Mouse (Mus musculus) ES-E14 (cell line): Measurements from ENCODE around the gene Nectin1. TPM values are rescaled to one million over a fixed set of nuclear protein-coding genes. Genes with fewer than 3 reads are reported as not detected.

Experiments
- DNase-seq: peaks from one replicate; pipeline ENCODE4 v3.0.0-alpha.2; 2013; ENCODE audit warnings: low read depth, low spot score
- H3K27ac ChIP-seq: 2 replicates; pipeline ENCODE4 v1.5.1; 2012; ENCODE audit warnings: low read depth, mild to moderate bottlenecking, low read length, moderate library complexity, mixed read lengths; ENCODE audit not compliant: poor library complexity, insufficient read depth, severe bottlenecking
- H3K36me3 ChIP-seq: 2 replicates; pipeline ENCODE4 v1.6.1; 2012; ENCODE audit warnings: mild to moderate bottlenecking, low read length, moderate library complexity, mixed read lengths; ENCODE audit not compliant: control insufficient read depth, poor library complexity, insufficient read depth, severe bottlenecking
- H3K4me1 ChIP-seq, 2 experiments: fragments of 150-350 bp in 1 of 2; sonication (generic) in 1 of 2; 2 replicates each; pipeline ENCODE4 v1.6.1; 2012; ENCODE audit warnings: low read length in 2 of 2, mild to moderate bottlenecking in 1 of 2, mixed read lengths in 1 of 2; ENCODE audit not compliant: control insufficient read depth in 2 of 2, insufficient read depth in 2 of 2, poor library complexity in 1 of 2
- H3K4me3 ChIP-seq, 2 experiments: fragments of 150-350 bp in 1 of 2; sonication (generic) in 1 of 2; 2 replicates each; pipeline ENCODE4 v1.5.1; 2012; ENCODE audit warnings: low read length in 2 of 2, low read depth in 1 of 2, mild to moderate bottlenecking in 1 of 2, mixed read lengths in 1 of 2; ENCODE audit not compliant: insufficient read depth in 1 of 2, poor library complexity in 1 of 2, severe bottlenecking in 1 of 2
- H3K9ac ChIP-seq: 2 replicates; pipeline ENCODE4 v1.6.1; 2012; ENCODE audit warnings: low read depth, mild to moderate bottlenecking, low read length, mixed read lengths; ENCODE audit not compliant: poor library complexity, insufficient read depth, severe bottlenecking
- H3K9me3 ChIP-seq: fragments of 150-350 bp; sonication (generic); 2 replicates; pipeline ENCODE4 v1.6.1; 2012; ENCODE audit warnings: low read depth, mild to moderate bottlenecking, low read length; ENCODE audit not compliant: control insufficient read depth, insufficient read depth
- CHD2 ChIP-seq: IDR thresholded peaks from 2 replicates; pipeline ENCODE4 v1.6.1; 2014; ENCODE audit warnings: mild to moderate bottlenecking, low read depth, low read length, inconsistent platforms
- HCFC1 ChIP-seq: IDR thresholded peaks from 2 replicates; pipeline ENCODE4 v1.6.1; 2012; ENCODE audit warnings: low read length, inconsistent platforms, borderline replicate concordance; ENCODE audit not compliant: insufficient read depth
- MAFK ChIP-seq: IDR thresholded peaks from 2 replicates; pipeline ENCODE4 v1.6.1; 2014; ENCODE audit warnings: mild to moderate bottlenecking, low read depth, low read length, inconsistent platforms; ENCODE audit not compliant: insufficient read depth
- ZC3H11A ChIP-seq: IDR thresholded peaks from 2 replicates; pipeline ENCODE4 v1.6.1; 2012; ENCODE audit warnings: low read depth, mild to moderate bottlenecking, inconsistent platforms, low read length, borderline replicate concordance
- ZNF384 ChIP-seq: IDR thresholded peaks from 2 replicates; pipeline ENCODE4 v1.6.1; 2012; ENCODE audit warnings: low read depth, low read length, inconsistent platforms
- in situ Hi-C, 2 experiments: fragments of 600-800 bp; cut with MboI; formaldehyde crosslinking; loops; one replicate each; pipeline ENCODE4 v1.15.1; 2025; ENCODE audit warnings: low sequenced_read_pairs in 2 of 2, inconsistent platforms in 1 of 2; ENCODE audit not compliant: unreplicated experiment in 2 of 2
- total RNA-seq: library from RNA; depleted of rRNA; stranded (reverse); fragments of 300-350 nt; gene quantifications from 2 replicates; pipeline ENCODE4 v1.2.3, GENCODE M21; 2012

The Nectin1 gene
- total RNA-seq, 1 experiment, result 12.9 TPM

DNA sequence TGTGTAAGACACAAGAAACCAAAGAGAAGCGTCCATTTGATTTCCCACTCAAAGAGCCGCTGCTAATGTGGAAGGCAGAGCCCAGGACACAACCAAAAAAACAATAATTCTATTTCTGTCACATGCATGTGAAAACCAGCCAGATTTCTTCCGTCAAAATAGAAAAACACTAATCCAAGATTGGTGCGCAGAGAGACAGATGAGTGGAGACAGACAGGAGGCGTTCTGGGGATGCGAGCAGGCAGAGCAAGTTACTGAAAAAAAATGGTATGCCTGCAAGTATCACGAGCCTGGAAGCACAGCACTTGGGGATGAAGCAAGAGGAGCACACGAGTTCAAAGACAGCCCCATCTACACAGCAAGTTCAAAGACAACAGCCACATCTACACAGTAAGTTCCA is 106.5 kb downstream of the Nectin1 start:
- DNase-seq, result no peak
- H3K4me1 ChIP-seq, result peaks cover 5 to 7% of the 10 kb centered on the region in 2 experiments; a peak in 2 of 4 replicates
- no peaks in the 10 kb centered on the region for H3K9me3 ChIP-seq
- in situ Hi-C loops, result no loop called here
- H3K4me3 ChIP-seq, result no peak overlapping the region
- no peak overlapping the region for H3K27ac ChIP-seq
- H3K36me3 ChIP-seq, result no peaks in the 10 kb centered on the region
- no peak overlapping the region for H3K9ac ChIP-seq
- TF ChIP-seq MAFK (no peak), HCFC1 (no peak), CHD2 (no peak), ZNF384 (no peak), ZC3H11A (no peak)

DNA sequence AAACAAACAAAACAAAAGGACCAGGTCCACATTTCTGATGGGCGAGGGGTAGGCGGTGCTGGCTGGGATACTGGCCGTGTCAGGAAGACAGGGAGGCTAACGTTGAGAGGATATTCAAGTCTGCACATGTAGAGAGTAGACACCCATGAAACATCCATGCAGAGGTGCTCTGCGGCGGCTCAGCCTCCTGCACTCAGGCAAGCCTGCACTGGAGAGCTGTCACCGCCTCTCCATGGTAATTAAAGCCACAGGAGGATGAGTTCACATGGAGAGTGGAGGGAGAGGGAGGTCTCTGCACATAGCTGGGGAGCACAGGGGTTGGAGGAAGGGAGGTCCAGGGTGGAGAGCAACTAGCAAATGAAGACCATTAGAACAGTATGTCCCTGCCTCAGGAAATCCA is 107.4 kb downstream of the Nectin1 start:
- no peak overlapping the region for H3K4me3 ChIP-seq
- H3K9me3 ChIP-seq, result no peaks in the 10 kb centered on the region
- H3K4me1 ChIP-seq, result peaks cover 3 to 5% of the 10 kb centered on the region in 2 experiments; a peak in 1 of 4 replicates
- DNase-seq, result no peak
- no peak overlapping the region for H3K27ac ChIP-seq
- TF ChIP-seq MAFK (no peak), ZNF384 (no peak), ZC3H11A (no peak), CHD2 (no peak), HCFC1 (no peak)
- no peaks in the 10 kb centered on the region for H3K36me3 ChIP-seq
- H3K9ac ChIP-seq, result no peak overlapping the region
- in situ Hi-C loops, result no loop called here

DNA sequence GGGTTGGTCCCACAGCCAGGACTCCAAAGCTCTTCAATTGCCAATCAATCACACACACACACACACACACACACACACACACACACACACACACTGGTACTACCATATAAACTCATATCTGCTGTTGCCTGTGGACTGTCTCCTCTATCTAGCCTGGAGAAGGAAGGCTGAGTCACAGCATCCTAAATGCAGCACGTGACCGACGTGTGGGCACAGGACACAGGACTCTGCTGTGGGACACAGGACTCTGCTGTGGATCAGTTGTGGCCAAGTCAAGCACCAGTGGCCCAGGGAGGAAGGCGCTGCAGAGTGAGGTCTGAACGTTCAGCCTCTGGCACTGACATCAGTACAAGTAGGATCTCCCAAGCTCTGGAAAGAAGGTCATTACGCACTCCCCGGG is 112.1 kb downstream of the Nectin1 start:
- H3K9ac ChIP-seq, result no peak overlapping the region
- in situ Hi-C loops, result no loop called here

More for the DNA sequence above, 112.1 kb downstream of the Nectin1 start:
- no peak for DNase-seq
- no peaks in the 10 kb centered on the region for H3K36me3 ChIP-seq
- TF ChIP-seq MAFK, result no peak
- TF ChIP-seq CHD2, result no peak
- no peak for TF ChIP-seq ZNF384
- no peak for TF ChIP-seq HCFC1
- TF ChIP-seq ZC3H11A, result no peak
- no peak overlapping the region for H3K27ac ChIP-seq
- no peaks in the 10 kb centered on the region for H3K9me3 ChIP-seq
- H3K4me3 ChIP-seq, result no peak overlapping the region
- H3K4me1 ChIP-seq, result peaks cover 16 to 21% of the 10 kb centered on the region in 2 experiments
